Mouse (Mus musculus) neural tube, embryonic 15.5 days (tissue): ENCODE data around the gene Dhrs7b. TPM values are rescaled to one million over a fixed set of nuclear protein-coding genes. Genes with fewer than 3 reads are reported as not detected.

Experiments used
- ATAC-seq: fragments of 200-750 bp; cut with Nextera tagmentation; 2 replicates; pipeline ENCODE4 v1.8.0; 2017; ENCODE audit warnings: mild to moderate bottlenecking, moderate TSS enrichment, moderate library complexity; ENCODE audit not compliant: low FRiP score
- H3K27ac ChIP-seq: fragments of 300-500 bp; sonication (generic); replicated peaks from 2 replicates; pipeline ENCODE4 v1.5.1; 2015; ENCODE audit warnings: mild to moderate bottlenecking, inconsistent platforms
- H3K27me3 ChIP-seq: fragments of 300-500 bp; sonication (generic); replicated peaks from 2 replicates; pipeline ENCODE4 v1.6.1; 2015; ENCODE audit warnings: inconsistent platforms
- H3K36me3 ChIP-seq: fragments of 300-500 bp; sonication (generic); 2 replicates; pipeline ENCODE4 v1.6.1; 2015; ENCODE audit warnings: inconsistent platforms
- H3K4me1 ChIP-seq: fragments of 300-500 bp; sonication (generic); 2 replicates; pipeline ENCODE4 v1.6.1; 2015; ENCODE audit warnings: inconsistent platforms
- H3K4me2 ChIP-seq: fragments of 300-500 bp; sonication (generic); 2 replicates; pipeline ENCODE4 v1.6.1; 2015; ENCODE audit warnings: inconsistent platforms, mild to moderate bottlenecking, moderate library complexity
- H3K4me3 ChIP-seq: fragments of 300-500 bp; sonication (generic); replicated peaks from 2 replicates; pipeline ENCODE4 v1.5.1; 2015; ENCODE audit warnings: mild to moderate bottlenecking, inconsistent platforms
- H3K9ac ChIP-seq: fragments of 300-500 bp; sonication (generic); replicated peaks from 2 replicates; pipeline ENCODE4 v1.6.1; 2015; ENCODE audit warnings: mild to moderate bottlenecking, inconsistent platforms
- H3K9me3 ChIP-seq: fragments of 300-500 bp; sonication (generic); replicated peaks from 2 replicates; pipeline ENCODE4 v1.6.1; 2016; ENCODE audit warnings: inconsistent platforms
- WGBS: fragments of 180-500 bp; shearing (Covaris S2); methylation state at CpG from one replicate; pipeline ENCODE4 v1.1.7; 2015; ENCODE audit warnings: mixed read lengths; 5-methylcytosine and 5-hydroxymethylcytosine counted together
- polyA plus RNA-seq: library from polyadenylated mRNA; unstranded; fragments of >200 nt; fragmentation: Nextera tagmentation; extraction: Ambion mirVana; gene quantifications from 2 replicates; pipeline ENCODE4 v1.2.1, GENCODE M21; 2015

Gene Dhrs7b
- polyA plus RNA-seq, 1 experiment from 2014 or later, result 38.4 TPM

DNA sequence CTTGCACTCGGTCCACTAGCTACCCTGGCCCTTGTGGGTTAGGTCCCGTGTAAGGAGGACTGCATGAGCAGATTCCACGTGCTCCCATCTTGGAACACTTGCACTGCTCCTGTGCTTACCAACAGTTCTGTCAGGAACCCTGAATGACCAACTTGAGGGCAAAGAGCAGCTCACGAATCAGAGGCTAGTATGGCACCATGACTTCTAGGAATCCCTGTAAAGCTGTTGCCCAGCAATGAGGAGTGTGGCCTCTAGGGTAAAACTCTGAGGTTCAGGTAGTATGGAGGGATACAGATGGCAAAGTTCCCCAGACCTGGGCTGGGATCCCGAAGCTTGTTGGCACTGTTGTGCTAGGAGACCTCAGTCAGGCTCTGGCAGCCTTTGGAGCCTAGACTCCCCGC is 73.2 kb downstream of the Dhrs7b start:
- no peaks in the 10 kb centered on the region for H3K9me3 ChIP-seq
- no peak overlapping the region for H3K9ac ChIP-seq
- no peak overlapping the region for H3K4me3 ChIP-seq
- H3K27me3 ChIP-seq, result no peaks in the 10 kb centered on the region
- no peaks in the 10 kb centered on the region for H3K4me1 ChIP-seq
- H3K36me3 ChIP-seq, result peaks cover 39% of the 10 kb centered on the region
- ATAC-seq, result no peak
- WGBS, result 91% methylated on average over 6 of the region's 6 CpGs
- H3K27ac ChIP-seq, result no peak overlapping the region
- no peak overlapping the region for H3K4me2 ChIP-seq

- H3K4me3 ChIP-seq, result no peak overlapping the region
- no peaks in the 10 kb centered on the region for H3K9me3 ChIP-seq
- H3K36me3 ChIP-seq, result peaks cover 39% of the 10 kb centered on the region
- ATAC-seq, result no peak
- no peak overlapping the region for H3K9ac ChIP-seq
- peaks cover 1% of the 10 kb centered on the region; the same call in 1 of the 2 replicates for H3K4me1 ChIP-seq
- H3K4me2 ChIP-seq, result no peak overlapping the region
- H3K27ac ChIP-seq, result no peak overlapping the region
- H3K27me3 ChIP-seq, result no peaks in the 10 kb centered on the region
- 95% methylated on average over 10 of the region's 10 CpGs for WGBS
These were observed 75.1 kb downstream of the Dhrs7b start for GRCm38 (mm10) chr11:60905407-60906120.

GRCm38 (mm10) chr11:60906449-60906848 is 76.0 kb downstream of the Dhrs7b start:
- no peak for ATAC-seq
- no peak overlapping the region for H3K4me3 ChIP-seq
- no peak overlapping the region for H3K4me2 ChIP-seq
- H3K27ac ChIP-seq, result no peak overlapping the region
- H3K27me3 ChIP-seq, result no peaks in the 10 kb centered on the region
- peaks cover 10% of the 10 kb centered on the region for H3K4me1 ChIP-seq
- peaks cover 39% of the 10 kb centered on the region for H3K36me3 ChIP-seq
- 90% methylated on average over 4 of the region's 4 CpGs for WGBS
- H3K9me3 ChIP-seq, result no peaks in the 10 kb centered on the region
- H3K9ac ChIP-seq, result no peak overlapping the region

DNA sequence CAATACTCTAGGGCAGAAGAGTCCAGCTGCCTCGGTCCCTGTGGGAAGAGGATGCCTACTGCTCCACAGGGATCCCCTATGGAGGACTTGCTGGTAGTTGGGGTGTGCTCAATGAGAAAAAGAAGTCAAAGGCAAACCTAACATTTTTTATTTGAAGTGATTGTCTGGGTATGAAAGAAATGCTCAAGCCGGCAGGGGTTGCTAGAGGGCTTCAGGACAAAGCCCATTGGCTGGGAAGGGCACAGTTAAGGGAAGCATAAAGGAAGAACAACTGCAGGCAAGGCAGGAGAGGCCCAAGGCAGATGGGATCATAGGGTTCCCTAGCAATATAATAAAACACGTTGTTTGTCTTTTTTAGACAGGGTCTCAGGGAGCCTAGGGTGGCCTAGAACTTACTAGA is 77.6 kb downstream of the Dhrs7b start:
- H3K36me3 ChIP-seq, result peaks cover 38% of the 10 kb centered on the region
- H3K9ac ChIP-seq, result no peak overlapping the region; the same call in 1 of the 2 replicates
- H3K4me1 ChIP-seq, result peaks cover 26% of the 10 kb centered on the region
- no peak overlapping the region for H3K27ac ChIP-seq
- H3K4me3 ChIP-seq, result no peak overlapping the region
- ATAC-seq, result no peak
- no peaks in the 10 kb centered on the region for H3K9me3 ChIP-seq
- 60% methylated on average over 3 of the region's 3 CpGs for WGBS
- no peak overlapping the region for H3K4me2 ChIP-seq
- no peaks in the 10 kb centered on the region for H3K27me3 ChIP-seq

- no peak overlapping the region for H3K9ac ChIP-seq
- H3K27me3 ChIP-seq, result no peaks in the 10 kb centered on the region
- WGBS, result 77% methylated on average over 1 of the region's 1 CpGs
- H3K4me3 ChIP-seq, result no peak overlapping the region
- peaks cover 24% of the 10 kb centered on the region for H3K36me3 ChIP-seq
- no peak overlapping the region for H3K4me2 ChIP-seq
- H3K27ac ChIP-seq, result no peak overlapping the region
- no peaks in the 10 kb centered on the region for H3K9me3 ChIP-seq
- no peak for ATAC-seq
- H3K4me1 ChIP-seq, result peaks cover 35% of the 10 kb centered on the region
These were observed 79.2 kb downstream of the Dhrs7b start for GRCm38 (mm10) chr11:60909626-60910025.

Other genes with a start within 250 kb of the Dhrs7b start
- 35.0 and 36.4 TPM in 2 replicates for gene Llgl1, start 130.9 kb upstream of the Dhrs7b start, polyA plus RNA-seq
- 68.3 and 73.6 TPM in 2 replicates for gene Flii, start 103.4 kb upstream of the Dhrs7b start, polyA plus RNA-seq
- 23.1 and 25.3 TPM in 2 replicates for gene Mief2, start 102.2 kb upstream of the Dhrs7b start, polyA plus RNA-seq
- 6.7 and 8.6 TPM in 2 replicates for gene Top3a, start 53.3 kb upstream of the Dhrs7b start, polyA plus RNA-seq
- gene Smcr8, start 53.1 kb upstream of the Dhrs7b start, polyA plus RNA-seq, result 4.8 and 5.2 TPM in 2 replicates
- 5.5 and 25.9 TPM in 2 replicates for gene Shmt1, start 18.9 kb upstream of the Dhrs7b start, polyA plus RNA-seq
- gene Tmem11, start 48.6 kb downstream of the Dhrs7b start, polyA plus RNA-seq, result 56.4 and 61.7 TPM in 2 replicates
- gene Natd1, start 84.1 kb downstream of the Dhrs7b start, polyA plus RNA-seq, result 23.6 and 23.9 TPM in 2 replicates
- 30.4 and 47.4 TPM in 2 replicates for gene Map2k3, start 101.4 kb downstream of the Dhrs7b start, polyA plus RNA-seq
- gene Kcnj12, start 191.9 kb downstream of the Dhrs7b start, polyA plus RNA-seq, result 3.2 and 3.8 TPM in 2 replicates